Mouse (Mus musculus): ENCODE data around the gene Tdrkh.

Tdrkh gene

DNA sequence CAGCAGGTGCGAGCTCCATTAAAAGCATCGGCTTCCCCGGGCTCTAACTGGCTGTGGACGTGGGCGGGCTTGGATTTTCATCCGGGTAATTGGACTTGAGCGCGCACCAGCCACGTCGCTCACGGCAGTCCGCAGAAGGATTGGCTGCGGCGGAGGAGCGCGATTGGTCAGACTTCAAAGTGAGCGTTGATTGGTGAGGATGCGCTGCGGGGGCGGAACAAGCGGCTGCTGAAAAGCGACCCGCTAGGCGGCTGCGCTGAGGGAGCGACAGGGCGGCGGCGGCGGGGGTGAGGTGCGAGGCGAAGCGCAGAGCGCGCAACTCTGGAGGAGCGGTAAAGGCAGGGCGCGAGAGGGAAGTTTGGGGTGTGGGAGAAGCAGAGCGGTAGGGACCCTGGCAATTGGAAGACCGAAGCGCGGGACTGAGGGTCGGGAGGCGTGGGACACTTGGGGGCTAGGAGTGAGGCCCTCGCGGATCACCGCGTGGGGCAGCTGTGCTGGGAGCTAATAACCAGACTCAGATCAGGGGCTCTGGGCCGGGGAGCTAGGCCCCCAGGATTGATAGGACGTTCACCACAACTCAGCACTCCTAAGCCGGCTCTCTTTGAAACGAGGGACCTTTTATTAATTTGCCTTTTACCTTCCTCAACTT, at the start of gene Tdrkh:
Gene Tdrkh, plus strand, starts transcription at position 243 of the 649 bp plus-strand sequence.
- peak; percentile 95 for DNase-seq (ENCODE audit: low spot score)

DNA sequence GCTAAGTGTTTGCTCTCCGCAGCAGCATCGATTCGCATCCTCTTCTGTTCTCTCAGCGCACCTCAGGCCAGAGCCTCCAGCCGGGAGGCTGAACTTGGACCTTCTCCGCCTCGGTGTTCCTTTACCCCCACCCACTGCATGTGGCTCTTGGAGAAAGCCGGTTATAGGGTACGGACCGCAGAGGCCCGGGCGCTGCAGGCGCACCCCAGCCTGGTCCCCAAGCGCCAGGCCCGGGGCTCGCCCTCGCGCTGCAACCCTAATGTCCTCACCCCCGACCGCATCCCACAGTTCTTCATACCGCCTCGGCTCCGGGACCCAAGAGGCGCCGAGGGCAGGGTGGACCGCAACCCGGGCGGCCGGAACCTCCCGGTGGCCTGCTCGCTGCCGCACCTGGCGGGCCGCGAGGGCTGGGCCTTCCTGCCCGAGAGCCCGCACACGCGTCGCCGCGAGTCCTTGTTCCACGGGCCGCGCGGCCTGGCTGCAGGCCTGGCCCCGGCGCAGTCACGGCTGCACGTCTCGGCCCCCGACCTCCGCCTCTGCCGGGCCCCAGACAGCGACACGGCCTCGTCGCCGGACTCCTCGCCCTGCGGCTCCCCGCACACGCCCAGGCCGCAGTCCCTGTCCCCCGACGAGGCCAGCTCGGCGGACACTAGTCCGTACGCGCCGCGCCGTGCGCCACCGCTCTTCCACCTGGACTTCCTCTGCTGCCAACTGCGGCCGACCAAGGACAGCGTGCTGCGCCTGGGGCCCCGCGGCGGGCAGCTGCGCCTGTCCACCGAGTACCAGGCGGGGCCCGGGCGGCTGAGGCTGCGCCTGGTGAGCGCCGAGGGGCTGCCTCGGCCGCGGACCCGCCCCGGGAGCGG, 49.6 kb upstream of the Tdrkh start:
- DNase-seq (ENCODE audit: low spot score) = no peak

DNA sequence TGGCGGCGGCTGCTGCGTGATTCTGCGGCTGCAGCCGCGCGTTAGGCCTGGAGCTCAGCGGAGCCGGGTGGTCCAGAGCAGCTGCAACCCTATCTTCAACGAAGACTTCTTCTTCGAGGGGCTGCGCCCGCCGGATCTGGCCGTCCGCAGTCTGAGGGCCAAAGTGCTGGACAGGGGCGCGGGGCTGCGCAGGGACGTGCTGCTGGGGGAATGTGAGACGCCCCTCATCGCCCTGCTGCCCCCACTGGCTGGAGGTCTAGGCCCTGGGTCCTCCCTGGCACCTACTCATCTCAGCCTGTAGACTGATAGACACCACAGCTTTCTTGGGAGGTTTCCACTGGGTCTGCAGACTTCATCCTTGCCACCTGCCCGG, 48.9 kb upstream of the Tdrkh start:
- no peak for DNase-seq (ENCODE audit: low spot score)

DNA sequence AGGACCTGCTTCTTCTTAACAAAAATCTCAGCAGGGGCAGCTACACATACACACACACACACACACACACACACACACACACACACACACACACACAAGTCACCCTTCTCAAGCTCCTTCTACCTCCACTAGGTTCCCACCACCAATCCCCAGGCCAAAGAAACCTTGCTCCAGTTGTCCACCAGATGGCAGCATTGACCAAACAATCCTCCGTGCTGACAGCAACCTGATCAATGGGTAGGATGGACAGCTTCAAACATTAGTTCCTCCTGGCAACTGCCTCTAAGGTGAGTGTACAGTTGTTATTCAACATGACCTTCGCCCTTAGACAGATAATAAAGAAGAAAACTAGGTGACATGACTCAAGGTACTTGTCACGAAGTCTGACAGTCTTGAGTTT, 46.3 kb upstream of the Tdrkh start:
- peak; percentile 67 for DNase-seq (ENCODE audit: low spot score)

DNA sequence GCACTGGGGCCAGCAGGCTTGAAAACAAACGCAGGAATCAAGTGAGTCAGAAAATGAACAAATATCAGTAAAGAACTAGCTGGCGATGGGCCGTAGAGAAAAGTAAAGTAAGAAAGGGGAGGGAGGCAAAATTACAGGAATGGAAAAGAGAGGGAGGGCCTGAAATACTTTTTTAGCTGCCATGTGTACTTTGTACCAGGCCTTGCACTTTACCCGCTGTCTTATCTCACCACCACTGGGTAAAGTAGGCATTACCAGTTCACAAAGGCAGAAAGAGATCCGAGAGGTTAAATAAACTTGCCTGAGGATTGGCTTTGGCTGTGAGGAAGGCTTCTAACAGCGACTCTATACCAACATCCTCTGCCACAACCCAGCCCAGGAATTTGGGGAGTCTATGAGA, 45.6 kb upstream of the Tdrkh start:
- no peak for DNase-seq (ENCODE audit: low spot score)

DNA sequence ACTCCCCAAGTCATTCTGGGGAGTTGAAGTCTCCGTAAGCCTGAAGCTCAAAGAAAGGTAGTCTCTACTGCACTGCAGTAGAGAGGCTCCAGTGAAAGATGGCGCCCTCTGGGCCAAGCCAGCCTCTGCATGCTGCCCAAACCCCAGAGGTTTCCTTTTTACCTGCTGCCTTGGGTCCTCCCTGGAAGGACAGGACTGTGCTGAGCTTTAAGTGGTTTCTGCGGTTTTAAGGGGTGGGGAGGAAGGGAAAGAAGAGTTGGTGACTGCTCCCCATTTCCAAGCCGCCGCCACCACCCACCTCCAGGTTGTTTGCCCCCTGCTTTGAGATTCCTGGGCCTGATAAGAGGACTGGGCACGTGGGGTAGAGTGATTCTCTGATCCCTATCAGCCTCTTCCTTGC, 44.4 kb upstream of the Tdrkh start:
- DNase-seq (ENCODE audit: low spot score) = no peak

DNA sequence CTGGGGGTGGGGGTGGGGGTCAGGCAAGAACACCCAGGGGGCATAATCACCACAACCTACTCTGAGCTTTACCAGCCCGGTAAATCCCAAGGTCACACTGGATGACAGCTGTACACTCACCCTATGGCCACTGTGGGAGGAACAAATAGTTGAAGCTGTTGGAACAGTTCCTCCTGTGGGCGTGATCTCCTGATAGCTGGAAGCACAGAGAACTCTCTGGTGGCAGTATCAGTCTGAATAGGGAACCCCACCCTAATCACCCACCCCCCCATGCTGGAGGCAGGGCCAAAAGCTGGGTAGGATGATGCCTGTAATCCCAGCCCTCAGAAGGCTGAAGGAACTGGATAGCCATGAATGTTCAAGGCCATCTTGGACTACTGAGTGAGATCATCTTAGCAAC, 43.4 kb upstream of the Tdrkh start:
- no peak for DNase-seq (ENCODE audit: low spot score)

DNA sequence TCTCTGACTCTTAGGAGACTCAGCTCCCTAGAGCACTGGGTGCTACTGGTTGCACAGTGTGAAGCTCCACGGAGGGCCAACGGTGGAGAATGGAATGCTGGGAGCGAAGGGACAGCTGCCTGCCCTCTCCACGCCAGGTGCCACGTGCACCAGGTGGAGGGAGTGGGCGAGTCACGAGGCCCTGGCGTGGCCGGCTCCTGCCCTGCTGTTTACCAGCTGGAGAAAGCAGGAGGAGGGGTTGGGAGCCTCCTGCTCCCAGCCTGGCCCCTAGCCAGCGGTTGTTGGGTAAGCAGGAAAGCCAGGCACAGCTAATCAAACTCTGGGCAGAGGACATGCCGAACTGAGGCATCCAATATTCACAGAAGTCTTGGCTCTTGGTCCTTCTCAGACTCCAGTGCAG, 41.4 kb upstream of the Tdrkh start:
- DNase-seq (ENCODE audit: low spot score) = no peak

DNA sequence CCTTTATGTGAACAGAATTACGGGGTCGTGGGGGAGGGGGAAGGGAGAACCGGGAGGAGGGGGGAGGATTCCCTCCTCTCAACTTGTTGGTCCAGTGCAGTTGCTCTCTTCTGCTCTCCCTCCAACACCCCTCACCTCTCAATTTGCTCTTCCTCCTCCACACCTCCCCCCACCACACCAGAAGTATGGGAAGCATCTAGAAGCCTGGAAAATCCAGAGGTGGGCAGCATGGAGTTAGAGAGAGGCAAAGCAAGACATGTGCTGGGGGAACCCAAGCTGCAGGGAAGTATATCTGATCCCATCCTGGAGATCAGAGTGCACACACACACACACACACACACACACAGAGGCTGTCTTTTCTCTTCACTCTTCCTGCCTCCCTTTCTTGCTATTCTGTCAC, 41.0 kb upstream of the Tdrkh start:
- no peak for DNase-seq (ENCODE audit: low spot score)

DNA sequence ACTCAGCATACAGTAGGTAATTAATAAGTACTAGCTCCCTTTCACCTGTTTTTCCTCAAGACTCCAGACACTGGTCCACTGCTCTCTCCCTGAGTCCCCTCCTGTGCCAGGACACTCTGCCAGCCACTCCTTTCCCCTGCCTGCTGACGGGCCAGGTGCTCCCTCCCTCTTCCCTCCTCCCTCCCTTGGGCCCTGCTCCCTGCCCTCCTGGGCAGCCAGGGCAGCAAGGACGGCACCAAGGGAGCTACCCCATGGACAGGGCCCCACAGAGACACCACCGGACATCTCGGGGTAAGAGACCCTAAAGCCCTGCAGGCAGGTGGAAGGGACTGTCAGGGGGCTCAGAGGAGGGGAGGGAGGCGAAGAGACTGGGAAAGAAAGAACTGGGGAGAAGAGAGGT, 40.4 kb upstream of the Tdrkh start, which contains the start of gene Rorc:
Gene Rorc, plus strand, starts transcription at position 154 of the 400 bp plus-strand sequence.
- no peak for DNase-seq (ENCODE audit: low spot score)

DNA sequence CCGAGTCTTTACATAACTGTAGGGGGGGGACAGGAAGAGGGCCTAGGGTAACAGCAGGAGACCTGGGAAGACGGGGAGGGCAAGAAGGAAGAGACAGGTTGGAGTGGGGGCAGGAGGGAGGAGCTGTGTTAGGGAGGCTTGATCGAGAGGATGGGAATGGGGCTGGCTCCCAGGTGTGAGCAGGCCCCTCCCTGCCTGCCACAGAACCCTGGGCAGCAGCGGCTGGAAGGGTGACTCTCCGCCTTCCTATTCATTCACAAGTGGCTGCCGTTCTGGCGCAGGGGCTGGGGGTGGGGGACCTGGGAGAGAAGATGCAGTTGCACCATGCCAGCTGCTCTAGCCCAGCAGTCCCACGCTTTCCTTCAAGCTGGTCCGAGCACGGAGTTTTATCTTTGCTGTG, 40.0 kb upstream of the Tdrkh start:
- no peak for DNase-seq (ENCODE audit: low spot score)

DNA sequence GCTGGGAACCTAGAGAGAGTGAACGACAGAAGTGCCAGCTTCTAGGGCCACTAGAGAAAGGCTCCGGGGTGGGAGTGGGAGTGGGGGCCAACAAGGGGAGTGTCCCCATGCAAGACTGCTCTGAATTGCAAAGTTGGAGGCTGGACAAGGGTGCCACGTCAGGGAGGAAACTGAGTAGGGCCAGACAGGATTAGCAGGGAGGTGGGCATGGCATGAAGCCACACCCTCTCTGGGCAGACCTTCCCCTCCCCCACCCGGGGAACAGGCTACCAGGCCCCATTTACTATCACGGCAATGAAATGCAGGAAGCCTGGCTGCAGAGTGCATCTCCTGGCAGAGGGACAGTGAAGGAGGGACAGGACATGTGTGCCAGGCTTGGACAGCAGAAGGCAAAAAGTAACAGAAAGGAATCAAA, 39.5 kb upstream of the Tdrkh start:
- no peak for DNase-seq (ENCODE audit: low spot score)

DNA sequence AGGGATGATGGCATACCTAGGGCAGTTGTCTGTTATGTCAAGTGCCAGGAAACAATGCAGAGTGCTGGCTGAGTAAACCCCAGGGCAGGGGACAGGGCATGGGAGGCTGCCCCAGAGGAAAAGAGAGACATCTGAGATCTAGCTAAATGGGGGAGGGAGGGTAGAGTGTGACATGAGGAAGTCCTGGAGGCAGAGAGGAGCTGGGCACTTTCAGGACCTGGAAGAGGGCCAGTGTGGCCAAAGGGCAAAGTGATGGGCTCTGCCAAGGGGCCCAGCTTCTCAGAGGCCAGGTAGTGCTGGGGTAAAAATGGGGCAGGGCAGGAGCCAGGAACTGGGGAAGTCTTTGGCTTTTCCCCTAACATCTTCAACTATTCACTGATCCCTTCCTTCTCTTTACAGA, 38.4 kb upstream of the Tdrkh start:
- no peak for DNase-seq (ENCODE audit: low spot score)

DNA sequence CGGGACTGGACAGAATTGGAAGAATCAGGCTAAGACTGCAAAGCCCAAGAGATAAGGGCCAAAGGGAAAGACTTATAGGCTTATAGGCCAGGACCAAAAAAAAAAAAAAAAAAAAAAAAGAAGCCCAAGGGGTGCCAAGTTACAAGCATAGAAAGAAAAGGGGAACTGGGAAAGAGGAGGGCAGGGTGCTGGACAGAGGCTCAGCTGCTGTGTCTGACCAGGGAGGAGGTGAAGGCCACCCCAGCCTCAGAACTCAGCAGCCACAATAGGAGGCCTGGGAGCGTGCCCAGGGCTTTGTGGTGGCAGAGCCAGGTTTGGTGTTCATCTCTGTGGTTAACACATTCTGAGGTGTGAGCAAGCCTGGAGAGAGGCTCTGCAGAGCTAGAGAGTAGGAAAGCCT, 37.9 kb upstream of the Tdrkh start:
- no peak for DNase-seq (ENCODE audit: low spot score)

DNA sequence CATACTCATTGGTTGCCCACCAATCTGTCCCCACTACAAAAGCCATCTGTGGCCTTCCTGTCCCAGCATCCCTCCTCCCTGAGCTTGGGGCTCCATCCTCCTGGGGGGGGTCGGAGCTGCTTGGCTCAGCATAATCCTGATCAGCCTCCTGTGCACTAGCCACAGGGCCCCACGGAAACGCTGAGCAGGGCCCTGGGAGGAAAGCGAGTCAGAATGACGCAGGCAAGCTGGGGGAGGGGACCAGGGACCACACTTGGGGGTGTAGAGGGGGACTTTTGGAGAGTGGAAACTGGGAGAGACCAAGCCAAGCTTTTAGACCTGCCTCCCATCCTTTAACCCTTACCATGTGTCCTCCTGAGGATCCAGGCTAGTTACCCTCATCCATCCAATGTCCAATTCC, 37.2 kb upstream of the Tdrkh start:
- DNase-seq (ENCODE audit: low spot score) = no peak

DNA sequence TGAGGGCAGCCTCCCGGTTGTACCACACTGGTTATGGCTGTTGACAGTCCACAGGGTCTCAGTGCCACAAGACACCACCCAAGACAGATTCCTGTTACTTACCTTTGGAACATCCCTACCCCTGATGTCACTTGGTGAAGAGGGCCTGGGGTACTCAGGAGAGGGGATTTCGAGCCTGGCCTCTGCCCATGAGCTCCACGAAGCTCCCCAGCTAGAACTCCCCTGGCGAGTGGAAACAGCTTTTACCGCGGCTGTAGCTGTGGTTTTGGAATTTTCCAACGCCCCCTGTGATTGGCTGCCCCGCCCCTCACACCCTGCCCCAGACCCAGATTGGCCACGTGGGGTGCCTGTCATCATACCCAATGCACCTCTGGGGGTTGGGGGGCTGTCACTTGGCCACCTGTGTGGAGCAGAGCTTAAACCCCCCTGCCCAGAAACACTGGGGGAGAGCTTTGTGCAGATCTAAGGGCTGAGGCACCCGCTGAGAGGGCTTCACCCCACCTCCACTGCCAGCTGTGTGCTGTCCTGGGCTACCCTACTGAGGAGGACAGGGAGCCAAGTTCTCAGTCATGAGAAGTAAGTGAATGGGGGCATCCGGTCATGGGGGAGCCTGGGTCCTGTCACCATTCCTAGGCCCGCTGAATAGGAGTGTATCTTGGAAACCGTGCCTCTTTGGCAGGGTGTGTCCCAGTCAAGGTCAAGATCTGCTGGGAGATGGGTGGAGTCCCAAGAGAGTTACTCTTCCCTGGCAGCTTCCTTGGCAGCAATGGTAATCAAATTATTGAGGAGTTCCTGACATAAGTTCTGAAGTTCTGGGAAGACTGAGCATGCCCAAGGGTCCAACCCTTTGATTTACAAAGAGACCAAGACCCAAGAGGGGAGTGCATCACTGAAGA, 35.8 kb upstream of the Tdrkh start:
- DNase-seq (ENCODE audit: low spot score) = no peak

DNA sequence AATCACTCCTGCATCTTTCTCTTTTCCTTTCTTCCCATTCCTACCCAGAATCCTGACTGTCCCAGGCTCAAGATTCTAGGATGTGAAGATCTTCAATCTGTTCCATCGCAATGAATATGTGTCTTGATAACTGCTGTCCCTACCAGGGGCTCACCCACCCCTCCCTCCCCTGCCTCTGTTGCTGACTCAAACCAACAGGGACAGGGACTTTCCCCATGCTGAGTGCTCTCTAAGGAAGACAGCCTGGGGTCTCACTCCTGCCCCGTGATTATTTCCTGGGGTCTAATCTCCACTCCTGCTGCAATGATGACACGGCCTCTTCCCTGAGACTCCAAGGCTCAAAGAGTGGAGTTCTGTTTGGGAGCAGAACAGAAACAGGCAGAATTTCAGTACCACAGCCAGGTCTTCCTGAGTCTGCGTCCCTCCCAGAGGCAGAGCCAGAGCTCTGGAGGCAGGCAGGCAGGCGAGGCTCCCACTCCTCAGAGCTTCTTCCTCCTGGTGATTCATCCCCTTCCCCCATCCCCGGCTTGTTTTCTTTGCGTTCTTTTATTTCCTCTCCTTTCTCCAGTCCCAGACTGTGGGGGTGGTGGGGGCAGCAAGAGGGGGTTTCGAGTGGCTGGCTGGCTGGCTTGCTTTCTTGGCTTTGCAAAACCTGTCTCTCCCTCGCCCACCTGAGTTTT, 33.1 kb upstream of the Tdrkh start:
- DNase-seq (ENCODE audit: low spot score) = no peak

DNA sequence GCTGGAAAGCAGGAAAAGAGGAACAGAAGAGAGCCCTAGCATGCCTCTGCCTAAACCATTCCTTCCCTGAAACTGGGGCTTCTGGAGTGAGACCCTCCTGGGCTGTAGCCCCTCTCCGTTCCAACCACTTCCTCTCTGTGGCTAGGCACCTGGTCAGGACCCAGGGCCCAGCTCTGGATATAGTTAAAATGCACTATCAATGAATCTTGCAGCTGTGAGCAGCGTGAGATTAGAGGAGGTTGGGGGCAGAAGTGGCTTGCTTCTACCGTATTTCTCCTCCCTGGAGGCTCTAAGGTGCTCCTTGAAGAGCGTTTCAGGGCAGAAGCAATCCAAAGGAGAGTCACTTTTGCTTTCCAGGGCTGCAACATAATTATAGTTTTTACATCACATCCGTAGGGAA, 30.8 kb upstream of the Tdrkh start:
- DNase-seq (ENCODE audit: low spot score) = no peak

DNA sequence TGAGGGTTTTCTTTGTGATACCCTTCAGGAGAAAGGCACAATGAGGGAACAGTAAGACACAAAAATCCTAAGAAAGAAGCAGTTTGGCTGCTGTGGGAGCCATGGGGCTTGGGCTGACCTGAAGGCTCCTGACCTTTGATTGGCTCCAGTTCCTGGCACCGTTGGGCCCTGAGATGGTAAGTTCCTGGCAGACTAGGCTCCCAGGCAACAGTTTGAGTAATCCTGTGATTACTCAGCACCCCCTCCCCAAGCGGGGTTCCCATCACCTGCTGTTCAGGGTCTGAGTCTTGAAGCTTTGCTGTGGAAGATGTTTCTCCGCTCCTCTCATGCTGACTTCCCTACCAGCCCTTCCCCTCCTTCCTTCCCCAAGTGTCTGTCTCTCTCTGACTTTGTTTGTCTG, 29.6 kb upstream of the Tdrkh start:
- DNase-seq (ENCODE audit: low spot score) = no peak

DNA sequence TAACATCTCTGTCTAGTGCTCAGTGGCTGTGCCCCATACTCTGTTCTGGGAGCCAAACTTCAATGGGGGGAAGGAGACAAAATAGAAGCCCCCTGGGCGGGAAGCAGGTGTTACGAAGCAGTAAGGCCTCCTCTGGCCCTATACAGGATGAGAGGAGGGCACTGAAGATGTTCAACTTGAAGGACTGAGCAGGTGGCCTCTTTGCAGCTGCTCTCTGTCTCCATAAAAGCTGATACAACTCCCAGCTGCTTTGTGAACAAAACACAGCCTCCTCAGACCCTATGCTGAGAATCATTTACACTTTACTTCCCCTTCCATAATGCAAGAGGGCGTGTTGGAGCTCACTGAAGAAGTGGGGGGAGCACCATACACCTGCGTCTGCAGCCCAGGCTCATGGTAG, 26.4 kb upstream of the Tdrkh start:
- DNase-seq (ENCODE audit: low spot score) = no peak

DNA sequence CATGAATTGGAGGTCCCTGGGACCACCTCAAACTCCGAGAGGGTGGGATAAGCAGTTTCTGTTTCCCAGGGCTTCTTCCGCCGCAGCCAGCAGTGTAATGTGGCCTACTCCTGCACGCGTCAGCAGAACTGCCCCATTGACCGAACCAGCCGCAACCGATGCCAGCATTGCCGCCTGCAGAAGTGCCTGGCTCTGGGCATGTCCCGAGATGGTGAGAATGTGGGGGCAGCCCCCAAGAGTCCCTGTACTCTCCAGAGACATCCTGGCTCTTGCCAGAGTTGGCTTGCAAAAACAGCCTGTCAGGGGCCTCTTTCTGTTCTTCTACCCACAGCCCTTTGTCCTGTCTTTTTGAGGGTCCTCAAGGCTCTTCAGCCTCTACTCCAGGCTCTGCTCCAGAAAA, 25.7 kb upstream of the Tdrkh start:
- DNase-seq (ENCODE audit: low spot score) = no peak

DNA sequence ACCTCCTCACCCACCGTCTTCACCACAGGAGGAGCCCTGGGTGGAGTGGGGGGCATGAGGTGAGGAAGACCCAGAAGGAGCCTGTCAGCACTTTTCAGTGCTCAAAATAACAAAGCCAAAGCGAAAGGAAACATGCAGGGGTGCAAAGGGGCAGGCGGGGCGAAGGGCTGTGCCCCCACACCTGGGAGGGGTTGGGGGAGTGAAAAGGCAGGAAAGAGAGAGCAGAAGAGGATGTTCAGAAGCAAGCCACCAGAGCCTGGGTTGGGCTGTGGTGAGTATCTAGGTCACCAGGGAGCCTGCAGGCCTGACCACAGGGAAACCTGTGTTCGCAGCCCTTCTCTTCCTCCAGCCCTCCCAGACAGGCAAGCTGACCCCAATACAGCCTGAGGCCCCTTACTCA, 25.0 kb upstream of the Tdrkh start:
- DNase-seq (ENCODE audit: low spot score) = no peak
